Mouse (Mus musculus) thymus, adult 2 months (tissue): ENCODE measurements around the gene Cand2.

Experiments used
- CTCF ChIP-seq: fragments of 200-500 bp; IDR thresholded peaks from 2 replicates; pipeline ENCODE4 v1.5.1; 2012; ENCODE audit warnings: mild to moderate bottlenecking, control low read depth, low read length, moderate library complexity, borderline replicate concordance; ENCODE audit not compliant: control insufficient read depth, poor library complexity, insufficient read depth; ENCODE audit errors: extremely low read depth
- POLR2A ChIP-seq: fragments of 200-500 bp; IDR thresholded peaks from 2 replicates; pipeline ENCODE4 v1.6.1; 2012; ENCODE audit warnings: mild to moderate bottlenecking, low read length, control low read depth, moderate library complexity; ENCODE audit not compliant: control insufficient read depth, poor library complexity, insufficient read depth; ENCODE audit errors: extremely low read depth

DNA sequence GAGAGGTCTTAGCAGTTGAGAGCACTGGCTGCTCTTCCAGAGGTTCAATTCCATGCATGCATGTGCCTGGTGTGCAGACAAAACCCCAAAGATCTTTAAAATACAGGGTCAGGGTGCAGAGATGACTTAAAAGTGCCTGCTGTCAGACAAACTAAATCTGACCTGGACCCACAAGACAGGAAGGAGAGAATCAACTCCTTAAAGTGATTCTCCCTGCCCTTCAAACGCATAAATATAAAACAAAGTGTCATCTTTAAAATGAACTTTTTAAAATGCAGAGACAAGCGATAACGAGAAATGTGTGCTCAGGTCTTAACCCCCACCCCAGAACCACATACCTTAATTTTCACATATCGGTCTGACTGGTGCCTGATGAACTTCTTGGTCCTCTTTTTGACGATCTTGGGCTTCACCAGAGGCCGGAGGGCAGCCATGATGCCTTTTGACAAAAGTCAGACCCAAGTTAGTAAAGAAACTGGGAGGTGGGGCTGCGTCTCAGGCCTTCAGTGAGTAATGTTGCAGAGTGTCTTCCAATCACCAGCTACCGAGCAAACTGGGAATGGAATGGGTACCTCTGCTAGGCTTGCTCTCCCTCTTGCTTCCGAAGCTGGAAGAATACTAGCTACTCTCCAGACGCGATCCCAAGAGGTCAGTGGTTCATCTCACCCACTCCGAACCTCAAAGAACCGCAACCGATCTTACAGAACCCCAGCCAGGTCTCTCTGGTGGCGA, 33.3 kb downstream of the Cand2 start:
- TF ChIP-seq CTCF (no peak), POLR2A (no peak)
